Mouse (Mus musculus): ENCODE results near the gene Casp3. TPM values are rescaled to one million over a fixed set of nuclear protein-coding genes. Genes with fewer than 3 reads are reported as not detected.

Gene Casp3
- total RNA-seq, 2 experiments from 2014 or later: 13.2 to 15.3 TPM

DNA sequence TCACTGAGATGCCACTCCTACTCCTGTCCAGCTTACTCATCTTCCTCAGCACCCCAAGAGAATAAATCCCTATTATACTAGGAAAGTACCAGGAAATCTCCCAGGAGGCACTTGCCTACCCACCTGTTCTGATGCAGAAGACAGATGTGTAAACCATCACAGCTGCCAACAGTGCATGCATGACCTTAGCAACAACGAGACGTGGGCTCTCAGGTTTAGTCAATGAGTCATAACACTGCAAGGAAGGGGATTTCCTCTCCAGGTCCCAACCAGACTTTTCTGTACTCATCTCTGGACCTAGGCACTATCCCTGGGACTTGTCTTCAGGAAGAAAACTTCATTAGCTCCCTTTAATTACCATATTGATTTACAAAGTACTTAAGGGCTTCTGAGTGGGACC is 38.8 kb downstream of the Casp3 start:
- no peak for DNase-seq (ENCODE audit: extremely low spot score in 1 of 2, low spot score in 1 of 2)

- peak; percentile 36 to 87 for DNase-seq (ENCODE audit: extremely low spot score in 1 of 2, low spot score in 1 of 2)
Measured at GRCm38 (mm10) chr8:46671496-46671895, 54.4 kb downstream of the Casp3 start.

- DNase-seq (ENCODE audit: extremely low spot score in 1 of 2, low spot score in 1 of 2): no peak
Measured at GRCm38 (mm10) chr8:46680671-46681365, 63.7 kb downstream of the Casp3 start.

- peak; percentile 78 to 79 for DNase-seq (ENCODE audit: extremely low spot score in 1 of 2, low spot score in 1 of 2)
Measured at GRCm38 (mm10) chr8:46686664-46687336, 69.7 kb downstream of the Casp3 start.

Other genes with a start within 250 kb of the Casp3 start
- 10 to 100 TPM; 45.7 to 48.2 TPM for gene Acsl1, start 146.3 kb upstream of the Casp3 start, total RNA-seq (2021)
- 1 to 10 TPM; 1.9 to 2.3 TPM for gene Cenpu, start 65.3 kb upstream of the Casp3 start, total RNA-seq (2021)
- gene Primpol, start 79 bp upstream of the Casp3 start, total RNA-seq (2021): 1 to 10 TPM; 3.4 to 5.8 TPM
- 10 to 100 TPM; 46.3 to 50.8 TPM for gene Irf2, start 122.4 kb downstream of the Casp3 start, total RNA-seq (2021)

Measured in layer of hippocampus, postnatal 25 days (tissue).